In genomic region chr2:29803400-29803831, GRCm38 (mm10) we compare ENCODE assay signal across 9 mouse cellular contexts. TPM values are rescaled to one million over a fixed set of nuclear protein-coding genes. Genes with fewer than 3 reads are reported as not detected.
DNase-seq lines count a peak whose midpoint lies in the region; ATAC-seq and TF ChIP-seq lines count a peak whose summit lies in the region.
"Had no signal": no experiment of that assay in that cellular context is flagged by ENCODE, and none has a peak within 500 bp of the region (broad histone marks: within the 10 kb centered on the region; RNA-seq: fewer than 3 reads in every experiment).

No protein-coding gene starts in this region.

- WGBS in spleen, adult 2 months: 41% methylated on average over 6 of the region's 6 CpGs
- WGBS in hindbrain, embryonic 11.5 days: 23% methylated on average over 6 of the region's 6 CpGs
- 20% methylated on average over 6 of the region's 6 CpGs for WGBS in limb, embryonic 15.5 days
- 17% methylated on average over 6 of the region's 6 CpGs for WGBS in midbrain, postnatal 0 days

- no peaks in the 10 kb centered on the region for H3K9me3 ChIP-seq in hindbrain, embryonic 11.5 days (ENCODE audit: control insufficient read depth, low read length)
- no peaks in the 10 kb centered on the region for H3K9me3 ChIP-seq in limb, embryonic 15.5 days
- no peaks in the 10 kb centered on the region for H3K9me3 ChIP-seq in midbrain, postnatal 0 days (ENCODE audit: low read length)

- DNase-seq in spleen, adult 2 months (ENCODE audit: low read depth in 1 of 2, low spot score in 2 of 2): peak in 1 of 2 experiments; percentile 15
- DNase-seq in spleen, adult 12 weeks (ENCODE audit: low spot score): no peak
- peak; percentile 44 for DNase-seq in hindbrain, embryonic 11.5 days (ENCODE audit: low spot score)
- peak; percentile 46 for DNase-seq in midbrain, postnatal 0 days (ENCODE audit: low spot score)
- DNase-seq in left cerebral cortex, postnatal 10 days (ENCODE audit: extremely low spot score in 1 of 2, low spot score in 2 of 2): no peak
- DNase-seq in layer of hippocampus, adult 9-10 months (ENCODE audit: low spot score): no peak

- intact Hi-C loops in left cerebral cortex, postnatal 10 days (cut with DNase I): no loop called here

- H3K9ac ChIP-seq in hindbrain, embryonic 11.5 days (ENCODE audit: low read depth, low read length): peak overlapping the region; percentile 87
- peak overlapping the region; percentile 85 for H3K9ac ChIP-seq in limb, embryonic 15.5 days
- peak overlapping the region; percentile 95 for H3K9ac ChIP-seq in midbrain, postnatal 0 days (replicated peaks; ENCODE audit: low read length, poor library complexity, severe bottlenecking)

- peak overlapping the region; percentile 76; the same call in 1 of the 2 replicates for H3K4me3 ChIP-seq in spleen, adult 2 months (ENCODE audit: extremely low read depth, insufficient read depth, insufficient read length)
- peak overlapping the region; percentile 93 for H3K4me3 ChIP-seq in hindbrain, embryonic 11.5 days (ENCODE audit: low read depth, low read length)
- H3K4me3 ChIP-seq in limb, embryonic 15.5 days: peak overlapping the region; percentile 89
- H3K4me3 ChIP-seq in midbrain, postnatal 0 days (ENCODE audit: low read depth, low read length): peak overlapping the region; percentile 91

- peak overlapping the region; percentile 79 for H3K4me2 ChIP-seq in hindbrain, embryonic 11.5 days (replicated peaks; ENCODE audit: low read depth, low read length)
- peak overlapping the region; percentile 76 for H3K4me2 ChIP-seq in limb, embryonic 15.5 days
- H3K4me2 ChIP-seq in midbrain, postnatal 0 days (ENCODE audit: low read depth, low read length, poor library complexity, severe bottlenecking): peak overlapping the region; percentile 61

- H3K4me1 ChIP-seq in spleen, adult 2 months (ENCODE audit: control insufficient read depth, insufficient read depth, insufficient read length): no peaks in the 10 kb centered on the region; the same call in 1 of the 2 replicates
- H3K4me1 ChIP-seq in hindbrain, embryonic 11.5 days (replicated peaks; ENCODE audit: control insufficient read depth, insufficient read depth, low read length): peaks cover 6% of the 10 kb centered on the region; the same call in 1 of the 2 replicates
- peaks cover 14% of the 10 kb centered on the region for H3K4me1 ChIP-seq in limb, embryonic 15.5 days
- H3K4me1 ChIP-seq in midbrain, postnatal 0 days (ENCODE audit: insufficient read depth, low read length): peaks cover 3% of the 10 kb centered on the region; the same call in 1 of the 2 replicates

- no peak for TF ChIP-seq POLR2A in spleen, adult 2 months (IDR thresholded peaks at IDR 0.05; ENCODE audit: low read depth, low read length)

- no peak for TF ChIP-seq CTCF in spleen, adult 2 months (IDR thresholded peaks at IDR 0.05; ENCODE audit: extremely low read depth, insufficient read depth, insufficient read length, insufficient replicate concordance)
- peak; percentile 67 for TF ChIP-seq CTCF in midbrain, postnatal 0 days (IDR thresholded peaks at IDR 0.05)

- no peak overlapping the region for H3K27ac ChIP-seq in spleen, adult 2 months (ENCODE audit: insufficient read depth, low read length)
- peak overlapping the region; percentile 91; the same call in 1 of the 2 replicates for H3K27ac ChIP-seq in hindbrain, embryonic 11.5 days (ENCODE audit: low read depth, low read length)
- peak overlapping the region; percentile 81; the same call in 1 of the 2 replicates for H3K27ac ChIP-seq in limb, embryonic 15.5 days
- peak overlapping the region; percentile 85 for H3K27ac ChIP-seq in midbrain, postnatal 0 days (ENCODE audit: low read depth, low read length)

- no peaks in the 10 kb centered on the region for H3K27me3 ChIP-seq in spleen, adult 2 months (ENCODE audit: control insufficient read depth, insufficient read depth, low read length)
- no peaks in the 10 kb centered on the region for H3K27me3 ChIP-seq in hindbrain, embryonic 11.5 days (ENCODE audit: control insufficient read depth, insufficient read depth, low read length)
- no peaks in the 10 kb centered on the region for H3K27me3 ChIP-seq in limb, embryonic 15.5 days
- H3K27me3 ChIP-seq in midbrain, postnatal 0 days (ENCODE audit: insufficient read depth, low read length): no peaks in the 10 kb centered on the region

- peaks cover 16% of the 10 kb centered on the region for H3K36me3 ChIP-seq in spleen, adult 2 months (ENCODE audit: control insufficient read depth, insufficient read depth, low read length)
- 0 out of 2 replicates have a peak, but pooled peaks cover 4% of the 10 kb centered on the region for H3K36me3 ChIP-seq in hindbrain, embryonic 11.5 days (ENCODE audit: control insufficient read depth, insufficient read depth, low read length)
- peaks cover 43% of the 10 kb centered on the region for H3K36me3 ChIP-seq in limb, embryonic 15.5 days
- peaks cover 39% of the 10 kb centered on the region for H3K36me3 ChIP-seq in midbrain, postnatal 0 days (ENCODE audit: insufficient read depth, low read length)

- peak; percentile 82 for ATAC-seq in common myeloid progenitor, adult 5-6 weeks (replicated peaks; ENCODE audit: low read depth, poor library complexity, severe bottlenecking)
- no peak for ATAC-seq in hindbrain, embryonic 11.5 days (ENCODE audit: low FRiP score)
- no peak for ATAC-seq in limb, embryonic 15.5 days (ENCODE audit: insufficient number of reproducible peaks, low FRiP score, low TSS enrichment, low read depth)
- ATAC-seq in midbrain, postnatal 0 days (ENCODE audit: low FRiP score): no peak

RNA-seq across cellular contexts. Expression of gene Slc27a4, which starts 1.0 kb away (rescaled TPM):
- polyA plus RNA-seq in spleen, adult 2 months (2012; rRNA removed): 13.7 and 14.2 TPM in 2 replicates
- total RNA-seq in common myeloid progenitor, adult 5-6 weeks (2017): 3.3 and 5.9 TPM in 2 replicates
- 17.9 and 18.4 TPM in 2 replicates for polyA plus RNA-seq in hindbrain, embryonic 11.5 days (2014; fragmentation: Nextera tagmentation; extraction: Ambion mirVana)
- polyA plus RNA-seq in limb, embryonic 15.5 days (2015; fragmentation: Nextera tagmentation; extraction: Ambion mirVana): 19.1 and 22.2 TPM in 2 replicates
- total RNA-seq in midbrain, postnatal 0 days (2014; rRNA removed): 111 and 128 TPM in 2 replicates
- 48.5 and 50.2 TPM in 2 replicates for polyA plus RNA-seq in midbrain, postnatal 0 days (2015; fragmentation: Nextera tagmentation; extraction: Ambion mirVana)
- total RNA-seq in left cerebral cortex, postnatal 10 days (2021): 10 to 100 TPM; 96.5 to 100.0 TPM

RNA-seq across cellular contexts. Expression of gene Trub2, which starts 15.1 kb away (rescaled TPM):
- 25.5 and 29.3 TPM in 2 replicates for polyA plus RNA-seq in spleen, adult 2 months (2012; rRNA removed)
- 45.7 and 58.0 TPM in 2 replicates for total RNA-seq in common myeloid progenitor, adult 5-6 weeks (2017)
- polyA plus RNA-seq in hindbrain, embryonic 11.5 days (2014; fragmentation: Nextera tagmentation; extraction: Ambion mirVana): 30.2 and 32.3 TPM in 2 replicates
- polyA plus RNA-seq in limb, embryonic 15.5 days (2015; fragmentation: Nextera tagmentation; extraction: Ambion mirVana): 32.1 and 33.9 TPM in 2 replicates
- 36.7 and 50.7 TPM in 2 replicates for total RNA-seq in midbrain, postnatal 0 days (2014; rRNA removed)
- 25.7 and 32.0 TPM in 2 replicates for polyA plus RNA-seq in midbrain, postnatal 0 days (2015; fragmentation: Nextera tagmentation; extraction: Ambion mirVana)
- total RNA-seq in left cerebral cortex, postnatal 10 days (2021): 10 to 100 TPM; 45.9 to 57.2 TPM

RNA-seq across cellular contexts. Expression of gene Coq4, which starts 16.1 kb away (rescaled TPM):
- polyA plus RNA-seq in spleen, adult 2 months (2012; rRNA removed): 31.9 and 32.6 TPM in 2 replicates
- 7.4 and 10.3 TPM in 2 replicates for total RNA-seq in common myeloid progenitor, adult 5-6 weeks (2017)
- 37.7 and 39.7 TPM in 2 replicates for polyA plus RNA-seq in hindbrain, embryonic 11.5 days (2014; fragmentation: Nextera tagmentation; extraction: Ambion mirVana)
- 25.4 and 26.7 TPM in 2 replicates for polyA plus RNA-seq in limb, embryonic 15.5 days (2015; fragmentation: Nextera tagmentation; extraction: Ambion mirVana)
- 37.4 and 44.8 TPM in 2 replicates for total RNA-seq in midbrain, postnatal 0 days (2014; rRNA removed)
- polyA plus RNA-seq in midbrain, postnatal 0 days (2015; fragmentation: Nextera tagmentation; extraction: Ambion mirVana): 32.1 and 37.5 TPM in 2 replicates
- 10 to 100 TPM; 34.2 to 38.6 TPM for total RNA-seq in left cerebral cortex, postnatal 10 days (2021)

RNA-seq across cellular contexts. Expression of gene Urm1, which starts 16.5 kb away (rescaled TPM):
- polyA plus RNA-seq in spleen, adult 2 months (2012; rRNA removed): 31.9 and 37.4 TPM in 2 replicates
- total RNA-seq in common myeloid progenitor, adult 5-6 weeks (2017): 20.1 and 23.9 TPM in 2 replicates
- 17.4 and 29.0 TPM in 2 replicates for polyA plus RNA-seq in hindbrain, embryonic 11.5 days (2014; fragmentation: Nextera tagmentation; extraction: Ambion mirVana)
- polyA plus RNA-seq in limb, embryonic 15.5 days (2015; fragmentation: Nextera tagmentation; extraction: Ambion mirVana): 24.4 and 27.5 TPM in 2 replicates
- 66.9 and 73.5 TPM in 2 replicates for total RNA-seq in midbrain, postnatal 0 days (2014; rRNA removed)
- polyA plus RNA-seq in midbrain, postnatal 0 days (2015; fragmentation: Nextera tagmentation; extraction: Ambion mirVana): 30.7 and 32.6 TPM in 2 replicates
- 10 to 100 TPM; 54.7 to 61.8 TPM for total RNA-seq in left cerebral cortex, postnatal 10 days (2021)

RNA-seq across cellular contexts. Expression of gene Gm13547, which starts 44.3 kb away (rescaled TPM):
- not detected in 2 replicates for polyA plus RNA-seq in spleen, adult 2 months (2012; rRNA removed)
- total RNA-seq in common myeloid progenitor, adult 5-6 weeks (2017): not detected in 2 replicates
- not detected in 2 replicates for polyA plus RNA-seq in hindbrain, embryonic 11.5 days (2014; fragmentation: Nextera tagmentation; extraction: Ambion mirVana)
- polyA plus RNA-seq in limb, embryonic 15.5 days (2015; fragmentation: Nextera tagmentation; extraction: Ambion mirVana): 0.33 TPM in 1 of 2 replicates, not detected in the other
- not detected in 2 replicates for total RNA-seq in midbrain, postnatal 0 days (2014; rRNA removed)
- polyA plus RNA-seq in midbrain, postnatal 0 days (2015; fragmentation: Nextera tagmentation; extraction: Ambion mirVana): not detected in 2 replicates
- total RNA-seq in left cerebral cortex, postnatal 10 days (2021): not detected
- total RNA-seq: heart, postnatal 14 days had no signal

Comparison
In these comparisons a context has a peak if more than half of its experiments do, and no peak if none do; other contexts are left out.
1. DNase-seq: peak in hindbrain, embryonic 11.5 days (single experiment) and midbrain, postnatal 0 days (single experiment); none in spleen, adult 12 weeks (single experiment), left cerebral cortex, postnatal 10 days (0 of 2) and layer of hippocampus, adult 9-10 months (single experiment).
2. Peak in every context shown above with its lines, with median percentiles within 50 percentile points of each other: H3K4me3 ChIP-seq, H3K4me2 ChIP-seq and H3K9ac ChIP-seq.